Mouse (Mus musculus): ENCODE results near the gene Ppp1cc.
A peak's percentile ranks its signal among the peaks of the same experiment; 100 is the strongest.
"Not testable (repeated sequence)": the region's sequence is repeated elsewhere in the genome, so short reads cannot be mapped to it uniquely, and the experiment has no call there.

Gene Ppp1cc

GRCm38 (mm10) chr5:122165233-122165915 is 7.3 kb downstream of the Ppp1cc start:
- peak; percentile 66 for DNase-seq (ENCODE audit: low spot score)

- no peak for DNase-seq (ENCODE audit: low spot score)
Observed at GRCm38 (mm10) chr5:122166636-122167161, 8.6 kb downstream of the Ppp1cc start.

- no peak for DNase-seq (ENCODE audit: low spot score)
Observed at GRCm38 (mm10) chr5:122168344-122169069, 10.4 kb downstream of the Ppp1cc start.

- no peak for DNase-seq (ENCODE audit: low spot score)
Observed at GRCm38 (mm10) chr5:122171058-122171457, 13.0 kb downstream of the Ppp1cc start.

- DNase-seq (ENCODE audit: low spot score), result no peak
Observed at GRCm38 (mm10) chr5:122175402-122175801, 17.3 kb downstream of the Ppp1cc start.

GRCm38 (mm10) chr5:122175961-122176360 is 17.9 kb downstream of the Ppp1cc start:
- DNase-seq (ENCODE audit: low spot score), result no peak

- no peak for DNase-seq (ENCODE audit: low spot score)
Observed at GRCm38 (mm10) chr5:122176398-122176797, 18.3 kb downstream of the Ppp1cc start.

- DNase-seq (ENCODE audit: low spot score), result no peak
Observed at GRCm38 (mm10) chr5:122179665-122180064, 21.6 kb downstream of the Ppp1cc start.

GRCm38 (mm10) chr5:122184283-122184806 is 26.3 kb downstream of the Ppp1cc start:
- DNase-seq (ENCODE audit: low spot score), result no peak

- DNase-seq (ENCODE audit: low spot score), result not testable (repeated sequence)
Observed at GRCm38 (mm10) chr5:122184858-122185257, 26.8 kb downstream of the Ppp1cc start.

- DNase-seq (ENCODE audit: low spot score), result no peak
Observed at GRCm38 (mm10) chr5:122189115-122189514, 31.0 kb downstream of the Ppp1cc start.

- no peak for DNase-seq (ENCODE audit: low spot score)
Observed at GRCm38 (mm10) chr5:122190465-122190864, 32.4 kb downstream of the Ppp1cc start.

- no peak for DNase-seq (ENCODE audit: low spot score)
Observed at GRCm38 (mm10) chr5:122191269-122192063, 33.4 kb downstream of the Ppp1cc start.

- no peak for DNase-seq (ENCODE audit: low spot score)
Observed at GRCm38 (mm10) chr5:122192347-122192746, 34.3 kb downstream of the Ppp1cc start.

GRCm38 (mm10) chr5:122200872-122201271 is 42.8 kb downstream of the Ppp1cc start:
- no peak for DNase-seq (ENCODE audit: low spot score)

- DNase-seq (ENCODE audit: low spot score), result no peak
Observed at GRCm38 (mm10) chr5:122201904-122202303, 43.8 kb downstream of the Ppp1cc start.

- no peak for DNase-seq (ENCODE audit: low spot score)
Observed at GRCm38 (mm10) chr5:122204180-122204579, 46.1 kb downstream of the Ppp1cc start.

GRCm38 (mm10) chr5:122206475-122206874 is 48.4 kb downstream of the Ppp1cc start, which contains the start of gene Hvcn1:
Hvcn1 (plus strand) TSS chr5:122206804.
- no peak for DNase-seq (ENCODE audit: low spot score)

GRCm38 (mm10) chr5:122208909-122209308 is 50.8 kb downstream of the Ppp1cc start:
- peak; percentile 60 for DNase-seq (ENCODE audit: low spot score)

GRCm38 (mm10) chr5:122209591-122210368 is 51.7 kb downstream of the Ppp1cc start:
- DNase-seq (ENCODE audit: low spot score), result no peak

GRCm38 (mm10) chr5:122210890-122211289 is 52.8 kb downstream of the Ppp1cc start:
- no peak for DNase-seq (ENCODE audit: low spot score)
